Mouse (Mus musculus) heart, adult 8-10 months (tissue): ENCODE results near the gene Epn2. TPM values are rescaled to one million over a fixed set of nuclear protein-coding genes. Genes with fewer than 3 reads are reported as not detected.

Experiments
- DNase-seq: peaks from one replicate; pipeline ENCODE4 v3.0.0; 2022; ENCODE audit warnings: low spot score
- total RNA-seq, 4 experiments: library from RNA; stranded (reverse); gene quantifications; 2 replicates each; pipeline ENCODE4 v1.2.4; 2022

The Epn2 gene
- 10 to 100 TPM; 21.1 to 28.0 (median 23.5) TPM for total RNA-seq

DNA sequence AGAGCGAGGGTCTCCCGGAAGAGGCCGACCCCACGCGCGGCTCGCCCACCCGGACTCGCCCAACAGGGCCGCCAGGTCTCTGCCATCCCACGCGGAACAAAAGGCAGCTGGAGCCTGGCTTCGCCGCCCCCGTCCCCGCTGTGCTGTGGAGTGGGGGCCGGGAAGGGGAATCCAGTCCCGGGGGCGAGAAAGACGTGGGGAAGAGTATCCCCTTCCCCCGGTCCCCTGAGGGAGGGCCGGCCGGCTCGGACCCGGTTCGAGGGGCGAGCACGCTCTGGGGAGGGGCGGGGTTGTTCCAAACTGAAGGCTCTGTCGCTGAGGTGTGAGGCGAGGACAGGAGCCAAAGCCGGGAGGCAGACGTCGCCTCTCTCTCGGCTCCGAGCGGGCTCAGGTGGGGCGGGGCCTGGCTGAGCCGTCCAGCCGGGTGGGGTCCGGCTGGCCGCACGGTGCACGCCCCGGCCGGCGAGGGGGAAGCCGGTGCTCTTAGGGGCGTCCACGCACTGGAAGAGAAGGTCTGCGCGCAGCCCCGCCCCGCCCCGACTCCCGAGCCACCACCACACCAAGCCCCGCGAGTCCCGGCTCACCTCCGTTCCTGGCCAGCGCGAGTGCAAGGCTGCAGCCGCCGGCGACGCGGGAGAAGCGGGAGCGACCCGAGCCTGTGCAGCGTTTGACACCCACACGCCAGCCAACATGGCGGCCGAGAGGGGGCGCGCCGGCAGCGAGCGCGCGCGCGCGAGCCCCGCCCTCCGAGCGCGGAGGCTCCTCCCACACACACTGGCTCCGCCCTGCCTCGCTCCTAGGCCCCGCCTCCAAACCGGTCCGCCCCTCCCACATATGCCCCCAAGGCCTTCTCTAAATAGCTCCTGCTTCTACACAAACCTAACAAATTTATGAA is at the start of gene Epn2:
Gene Epn2 (minus strand): TSS at position 705 of the 895 bp plus-strand sequence.
- peak; percentile 68 for DNase-seq

DNA sequence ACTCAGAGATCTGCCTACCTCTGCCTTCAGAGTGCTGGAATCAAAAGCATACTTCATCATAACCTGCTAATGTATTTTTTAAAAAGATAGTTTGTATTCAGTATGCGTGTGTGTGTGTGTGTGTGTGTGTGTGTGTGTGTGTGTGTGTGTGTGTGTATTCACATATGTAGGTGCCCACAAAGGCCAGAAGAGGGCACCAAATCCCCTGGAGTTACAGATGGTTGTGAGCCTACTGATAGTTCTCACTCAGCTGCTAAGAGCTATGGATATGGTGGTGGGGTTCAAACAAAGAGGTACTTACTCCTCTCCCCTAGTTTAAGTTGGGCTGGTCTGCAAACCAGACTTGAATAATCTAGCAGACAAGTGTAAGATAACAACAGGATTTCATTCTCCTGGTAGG is 47.0 kb upstream of the Epn2 start:
- no peak for DNase-seq

DNA sequence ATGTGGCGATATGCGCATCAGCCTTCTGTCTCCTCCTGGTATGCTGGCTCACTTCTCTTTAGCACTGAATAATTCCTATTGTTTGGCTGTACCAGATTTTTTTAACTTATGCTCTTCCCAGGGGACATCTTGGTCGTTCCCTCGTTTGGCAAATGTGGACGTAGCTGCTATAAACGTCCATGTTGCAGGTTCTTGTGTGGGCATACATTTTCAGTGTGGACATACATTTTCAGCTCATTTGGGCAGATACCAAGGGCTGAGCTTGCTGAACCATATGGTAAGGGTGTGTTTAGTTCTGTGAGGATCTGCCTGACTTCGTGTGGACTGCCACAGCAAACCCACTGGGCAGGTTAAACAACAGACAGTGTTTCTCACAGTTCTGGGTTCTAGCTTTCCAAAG is 45.6 kb upstream of the Epn2 start:
- DNase-seq = no peak

DNA sequence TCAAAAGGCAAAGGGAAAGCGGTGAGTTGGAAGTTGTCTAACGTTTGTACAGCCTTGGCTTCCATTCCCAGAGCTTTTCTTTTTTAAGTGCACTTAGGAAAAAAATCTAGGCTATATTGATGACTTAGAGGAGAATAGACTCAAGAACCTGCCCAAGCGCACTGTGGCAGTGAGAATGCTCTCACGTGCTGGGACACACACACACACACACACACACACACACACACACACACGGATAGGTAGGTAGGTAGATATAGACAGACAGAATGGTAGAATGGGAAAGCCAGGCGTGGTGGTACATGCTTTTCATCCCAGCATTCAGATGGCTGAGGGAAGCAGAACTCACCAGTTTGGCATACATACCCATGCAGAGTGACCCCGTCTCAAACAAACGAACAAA is 41.3 kb upstream of the Epn2 start:
- no peak for DNase-seq

DNA sequence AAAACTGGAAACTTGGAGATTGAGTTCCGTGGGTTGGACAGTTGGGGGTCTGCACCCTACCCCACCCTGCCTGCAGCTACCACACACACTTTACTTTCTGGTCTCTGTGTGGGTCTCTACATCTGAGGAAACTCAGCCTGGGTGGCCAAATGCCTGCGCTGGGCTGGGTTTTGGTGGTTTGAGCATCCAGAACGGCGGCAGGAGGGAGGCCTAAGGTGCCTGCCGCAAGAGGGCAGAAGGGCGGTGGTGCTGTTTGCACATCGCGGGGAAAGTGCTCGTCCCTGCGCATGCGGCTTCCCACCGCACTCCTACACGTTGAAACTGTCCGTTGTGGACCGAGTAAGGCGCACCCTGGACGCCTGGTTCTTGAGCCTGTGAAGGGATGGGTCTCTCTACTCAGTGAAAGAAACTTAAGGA is 40.8 kb upstream of the Epn2 start:
- DNase-seq = peak; percentile 89

DNA sequence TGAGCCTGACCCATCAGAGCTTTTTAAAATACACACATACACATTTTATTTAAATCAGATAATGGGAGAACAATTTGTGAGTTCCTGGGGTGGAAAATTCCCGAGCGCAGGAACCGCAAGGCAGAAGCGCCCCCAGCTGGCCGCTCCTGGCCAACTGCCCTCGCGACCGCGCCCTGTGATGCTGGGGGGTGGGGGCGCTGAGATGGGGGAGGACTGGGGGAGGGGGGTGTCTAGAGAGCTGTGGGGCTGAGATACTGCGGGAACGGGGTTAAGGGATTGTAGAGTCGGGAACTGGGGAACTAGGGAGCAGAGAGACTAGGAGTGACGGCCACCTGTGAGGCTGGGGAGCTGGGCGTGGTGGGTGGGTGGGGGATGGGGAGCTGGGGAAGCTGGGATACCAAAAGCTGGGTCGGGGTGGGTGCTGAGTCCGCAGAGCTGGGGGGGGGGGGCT is 40.3 kb upstream of the Epn2 start:
- DNase-seq = peak; percentile 83

DNA sequence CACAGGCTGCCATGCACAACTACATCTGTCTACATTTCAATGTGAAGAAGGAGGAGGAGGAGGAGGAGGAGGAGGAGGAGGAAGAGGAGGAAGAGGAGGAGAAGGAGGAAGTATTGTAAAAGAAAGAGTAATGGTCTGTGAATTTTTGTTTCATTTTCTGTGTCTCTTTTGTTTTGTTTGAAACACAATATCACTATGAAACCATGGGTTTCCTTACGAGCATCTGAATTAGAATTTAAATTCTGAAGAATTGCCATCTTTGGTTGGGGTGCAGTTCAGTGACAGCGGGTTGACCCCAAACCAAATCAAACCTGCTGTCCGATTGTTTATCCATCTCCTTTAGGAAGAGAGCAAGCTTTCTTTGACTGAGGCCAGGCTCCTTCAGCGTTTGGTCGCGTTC is 39.9 kb upstream of the Epn2 start:
- no peak for DNase-seq

DNA sequence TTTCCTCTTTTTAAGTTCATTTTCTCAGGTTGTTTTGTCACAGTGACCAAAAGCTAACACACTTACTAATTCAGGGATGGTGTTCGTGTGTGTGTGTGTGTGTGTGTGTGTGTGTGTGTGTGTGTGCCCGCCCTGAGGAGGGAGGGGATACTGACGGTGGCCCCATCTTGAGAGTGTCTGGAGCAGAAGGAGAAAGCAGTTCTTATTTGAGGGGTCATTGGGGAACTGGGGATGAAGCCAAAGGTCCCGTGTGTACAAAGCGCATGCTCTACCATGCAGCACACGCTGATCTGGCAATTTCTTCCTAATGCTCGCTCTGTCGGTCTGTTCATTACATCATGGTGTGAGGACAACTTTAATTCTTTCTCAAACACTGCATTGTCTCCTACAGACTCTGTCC is 39.1 kb upstream of the Epn2 start:
- DNase-seq = no peak

DNA sequence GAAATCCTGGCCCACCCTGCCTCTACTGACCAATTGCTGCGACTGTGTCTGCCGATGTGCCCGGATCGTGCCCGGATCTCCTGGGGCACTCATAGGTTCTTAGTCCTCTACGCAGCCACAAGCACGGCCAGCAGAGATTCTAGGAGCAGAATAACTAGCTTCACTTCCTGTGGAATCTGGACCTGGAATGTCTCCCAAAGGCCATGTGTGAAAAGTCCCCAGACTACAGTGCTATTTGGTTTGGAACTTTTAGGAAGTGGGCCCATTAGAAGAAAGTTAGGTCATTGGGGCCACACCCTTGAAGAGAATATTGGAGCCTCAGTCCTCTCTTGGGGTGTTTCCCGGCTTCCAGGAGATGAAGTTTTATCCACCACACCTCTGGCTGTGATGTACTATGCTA is 38.6 kb upstream of the Epn2 start:
- DNase-seq = peak; percentile 81

DNA sequence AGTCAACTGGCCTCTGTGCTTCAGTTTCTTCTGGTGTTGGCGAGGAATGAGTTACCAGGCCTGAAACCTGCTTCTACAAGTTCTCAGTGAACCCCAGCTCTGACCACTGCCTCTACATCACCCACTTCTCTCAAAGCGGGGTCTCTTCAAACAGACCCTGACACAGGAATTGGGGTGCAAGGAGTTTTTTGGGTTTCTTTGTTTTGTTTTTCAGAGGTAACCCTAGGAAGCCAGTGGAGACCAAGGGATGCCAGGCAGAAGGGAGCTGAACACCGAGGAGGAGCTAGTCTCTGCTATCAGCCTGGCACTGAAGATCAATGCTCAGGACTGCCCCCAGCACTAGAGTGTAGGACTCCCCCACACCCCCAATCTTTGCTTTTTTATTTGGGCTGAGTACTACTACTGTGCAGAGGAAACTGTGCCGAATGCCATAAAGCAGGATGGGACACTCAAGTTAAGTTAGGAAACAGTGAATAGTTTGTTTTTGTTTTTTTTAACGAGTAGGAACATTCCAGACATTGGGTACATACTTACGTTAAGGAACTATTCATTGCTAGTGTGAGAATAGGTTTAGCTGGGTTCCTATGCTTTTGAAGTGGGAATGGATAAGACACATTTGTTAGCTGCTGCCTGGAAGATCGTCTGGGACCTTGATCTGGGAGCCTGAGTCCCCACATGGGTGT is 37.9 kb upstream of the Epn2 start:
- no peak for DNase-seq

DNA sequence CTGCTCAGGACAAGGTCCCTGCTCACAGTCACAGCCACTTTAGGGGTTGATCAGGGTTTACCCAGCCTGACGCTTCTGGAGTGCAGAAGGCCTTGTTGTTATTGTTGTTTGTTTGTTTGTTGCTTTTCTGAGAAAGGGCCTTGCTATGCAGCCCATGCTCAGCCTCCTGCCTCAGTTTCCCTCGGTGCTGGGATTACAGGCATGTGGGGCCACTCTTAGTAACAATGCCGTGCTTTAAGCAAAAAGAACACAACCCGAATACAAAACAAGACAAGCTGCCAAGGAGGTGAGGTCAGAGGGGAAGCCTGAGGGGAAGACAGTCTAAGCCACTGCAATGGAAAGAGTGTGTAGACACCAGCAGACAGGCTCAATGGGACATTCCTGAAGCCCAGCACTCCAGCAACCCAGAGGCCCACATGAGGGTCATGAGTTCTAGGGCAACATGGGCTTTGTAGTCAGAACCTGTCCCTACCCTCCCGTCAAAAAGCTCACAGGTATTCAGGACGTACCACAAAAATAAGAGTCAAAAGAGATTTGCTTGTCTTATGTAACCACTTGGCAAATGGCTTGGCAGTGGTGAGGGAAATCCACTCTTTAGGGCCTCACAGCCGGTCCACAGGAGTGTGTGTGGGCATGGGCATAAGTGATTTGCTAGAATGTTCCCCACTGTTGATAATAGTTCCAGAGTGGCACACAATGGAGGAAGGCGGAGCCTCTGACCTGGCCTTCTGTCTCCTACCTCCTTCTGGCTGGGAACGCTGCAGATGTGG is 37.2 kb upstream of the Epn2 start:
- DNase-seq = no peak

DNA sequence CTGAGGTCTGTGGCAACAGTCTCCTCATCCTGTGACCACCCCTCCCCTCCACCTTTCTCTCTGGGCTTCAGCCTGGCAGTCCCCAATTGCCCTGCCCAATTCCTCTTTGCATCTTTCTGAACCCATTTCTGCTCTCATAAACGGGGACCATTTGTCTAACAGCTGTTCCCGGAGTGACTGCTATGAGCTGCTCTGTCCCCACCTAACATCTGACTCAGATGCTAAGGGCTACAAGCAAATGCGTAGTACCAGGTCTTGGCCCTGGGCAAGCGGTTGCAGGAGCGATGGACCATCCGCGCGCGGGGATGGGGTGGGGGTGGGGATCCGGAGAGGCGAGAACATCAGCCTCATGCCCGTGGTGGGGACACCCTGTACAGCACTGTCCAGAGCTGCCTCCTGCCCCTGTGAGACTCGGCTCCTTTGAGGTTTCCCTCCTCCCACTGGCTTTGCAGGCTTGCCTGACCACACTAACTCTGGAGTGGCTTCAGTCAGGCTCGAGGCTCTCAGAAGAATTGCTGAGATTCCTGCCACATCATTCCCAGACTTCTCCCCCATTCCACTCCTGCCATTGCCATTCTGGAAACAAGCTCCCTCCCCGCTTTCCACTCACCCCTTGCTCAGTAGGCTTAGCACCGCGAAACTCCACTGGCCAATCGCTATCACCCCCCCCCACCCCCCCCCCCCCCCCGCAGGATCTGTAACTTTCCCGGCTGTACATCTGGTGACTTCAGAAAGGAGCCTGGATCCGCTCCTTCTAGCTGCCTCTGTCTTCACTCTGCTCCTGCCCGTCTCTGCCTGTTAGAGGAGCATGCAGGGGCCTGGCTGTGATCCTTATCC is 36.4 kb upstream of the Epn2 start:
- no peak for DNase-seq

DNA sequence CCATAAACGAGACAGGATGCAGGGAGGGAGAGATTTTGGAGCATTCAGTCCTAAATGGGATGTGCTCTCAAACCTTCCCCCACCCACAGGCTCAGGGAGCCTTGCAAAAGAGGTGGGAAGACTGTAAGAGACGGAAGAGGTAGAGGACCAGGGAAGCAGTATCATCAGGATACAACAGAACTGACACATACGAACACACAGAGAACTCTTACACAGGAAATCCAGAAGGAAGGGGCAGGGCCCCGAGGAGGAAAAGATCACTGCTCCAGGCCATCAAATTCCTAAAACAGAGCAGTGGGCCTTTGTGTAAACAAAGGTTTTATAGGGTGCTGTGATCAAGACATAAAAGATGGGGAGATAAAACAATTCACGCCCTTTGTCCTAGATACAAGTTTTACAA is 34.9 kb upstream of the Epn2 start:
- DNase-seq = no peak

DNA sequence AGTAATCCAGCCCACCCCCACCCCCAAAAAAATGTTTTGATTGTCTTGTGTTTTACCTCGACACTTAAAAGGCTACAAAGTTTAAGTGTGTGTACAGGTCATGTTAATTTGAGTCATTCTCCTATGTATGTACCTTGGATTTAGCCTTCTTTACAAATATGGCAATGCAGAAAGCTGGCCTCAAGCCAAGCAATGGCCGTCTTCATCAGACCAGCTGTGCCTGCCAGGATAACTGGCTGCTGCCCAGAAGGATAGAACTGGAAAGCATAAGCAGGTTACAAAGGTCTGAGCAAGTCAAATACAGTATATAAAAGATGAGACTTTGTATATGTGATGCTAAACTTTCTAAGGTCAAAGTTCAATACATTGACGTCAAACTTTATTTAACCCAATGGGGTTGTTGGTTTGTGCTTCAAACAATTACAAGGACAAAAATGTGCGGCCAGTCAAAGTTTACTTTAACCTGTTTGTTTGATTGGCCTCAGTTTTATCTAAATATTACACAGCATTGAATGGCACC is 32.7 kb upstream of the Epn2 start:
- DNase-seq = no peak

DNA sequence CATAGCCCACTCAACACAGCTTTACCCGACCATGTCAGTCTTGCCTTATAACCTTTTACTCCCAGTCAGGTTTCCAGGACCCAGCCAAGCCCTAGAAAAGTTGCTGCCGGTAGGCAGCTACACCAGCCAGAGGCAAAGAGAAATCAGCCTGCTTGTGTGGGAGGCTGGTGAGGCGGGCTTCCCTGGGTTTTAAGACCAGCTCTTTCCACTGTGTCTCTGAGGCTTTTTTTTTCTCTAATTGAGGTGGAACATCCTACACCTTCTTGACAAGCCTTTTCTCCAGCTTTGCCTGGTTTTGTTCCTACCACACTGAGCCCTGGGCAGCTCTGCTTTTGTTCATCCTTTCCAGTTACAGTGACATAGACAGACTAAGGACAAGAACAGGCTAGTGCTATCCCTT is 31.7 kb upstream of the Epn2 start:
- DNase-seq = no peak

DNA sequence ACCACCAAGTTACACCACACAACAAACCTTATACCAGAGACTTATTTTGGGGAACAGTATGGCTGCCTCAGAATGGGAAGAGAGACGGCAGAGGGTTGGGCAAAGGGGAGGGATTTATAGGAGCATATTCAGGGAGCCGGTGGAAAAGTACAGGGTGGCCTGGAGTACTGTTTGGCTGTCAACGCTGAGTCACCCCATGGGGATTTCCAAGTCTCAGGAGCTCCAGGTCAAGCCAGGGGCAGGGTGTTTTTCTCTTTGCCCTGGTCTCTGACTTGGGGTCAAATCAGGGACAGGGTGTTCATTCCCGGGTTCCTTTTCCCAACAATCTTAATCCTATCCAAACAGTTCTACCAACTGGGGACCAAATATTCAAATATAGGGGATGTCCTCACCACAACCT is 28.6 kb upstream of the Epn2 start:
- no peak for DNase-seq

DNA sequence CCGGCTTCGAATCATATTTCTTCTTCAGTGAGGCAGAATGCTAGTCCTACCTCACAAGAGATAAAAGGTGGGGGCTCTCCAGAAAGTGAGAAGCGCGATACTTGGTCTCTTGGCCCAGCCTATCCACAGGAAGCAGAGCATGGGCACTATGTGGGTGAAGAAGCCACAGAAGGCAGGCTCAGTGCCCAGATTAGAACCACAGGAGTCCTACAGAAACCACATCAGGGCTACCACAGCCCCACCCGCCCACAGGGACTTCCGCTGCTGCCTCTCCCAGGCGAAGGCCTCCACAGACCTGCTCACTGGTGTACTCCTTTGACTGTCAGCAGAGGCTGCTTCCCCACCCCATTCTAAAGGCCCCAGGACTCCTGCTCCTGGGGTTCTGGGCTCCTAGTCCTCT is 23.2 kb upstream of the Epn2 start:
- no peak for DNase-seq

DNA sequence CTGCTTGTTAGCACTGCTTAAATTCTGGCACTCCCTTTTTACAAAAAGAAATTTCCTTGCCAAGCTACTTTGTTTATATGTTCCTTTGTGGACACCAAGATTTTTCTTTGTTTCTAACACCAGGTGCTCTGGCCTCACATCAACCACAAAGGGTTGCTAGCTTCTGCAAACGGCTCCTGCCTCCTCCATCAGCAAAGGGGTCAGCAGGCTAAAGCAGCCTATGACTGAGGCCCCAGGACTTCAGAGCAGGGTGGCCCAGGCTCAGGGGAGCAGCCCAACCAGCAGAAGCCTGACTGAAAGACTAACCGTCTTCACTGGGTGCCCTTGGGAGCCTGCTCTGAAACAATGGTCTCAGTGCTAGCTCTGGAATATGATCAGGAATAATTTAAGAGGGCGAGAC is 22.0 kb upstream of the Epn2 start:
- no peak for DNase-seq

DNA sequence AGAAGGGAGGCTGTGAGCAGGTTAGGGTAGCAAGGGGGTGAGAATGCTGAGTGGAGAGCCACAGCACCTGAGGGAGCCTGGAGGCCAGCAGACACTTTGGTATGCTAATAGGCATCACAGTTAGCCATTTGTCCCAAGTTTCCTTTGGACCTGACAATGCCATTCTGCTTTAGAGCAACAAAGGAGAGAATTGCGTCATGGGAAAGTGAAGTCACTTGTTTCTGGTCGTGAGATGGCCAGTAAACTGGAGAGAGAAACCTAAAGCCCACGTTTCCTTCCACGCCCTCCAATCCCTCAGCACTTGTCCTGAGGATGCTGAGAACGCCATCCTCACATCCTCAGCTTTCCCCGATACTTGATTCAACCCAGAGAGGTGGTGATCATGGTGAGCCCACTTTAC is 18.9 kb upstream of the Epn2 start:
- no peak for DNase-seq

DNA sequence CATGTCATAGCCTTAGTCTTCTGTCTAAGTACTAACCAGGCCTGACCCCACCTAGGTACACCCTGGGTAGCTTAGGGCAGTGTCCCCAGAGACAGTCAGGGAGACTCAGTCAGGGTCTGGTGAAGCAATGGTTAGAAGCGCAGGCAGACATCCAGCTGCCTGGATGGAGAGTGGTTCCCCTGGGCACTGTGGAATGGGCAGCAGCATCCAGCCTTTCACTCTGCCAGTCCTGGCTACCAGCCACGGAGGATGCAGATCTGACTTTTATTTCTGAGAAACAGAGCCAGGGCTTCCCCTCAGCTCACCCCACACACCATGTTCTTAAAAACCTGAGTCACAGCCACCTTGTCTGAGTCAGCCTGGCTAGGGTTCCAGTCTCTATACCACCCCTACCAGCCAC is 18.0 kb upstream of the Epn2 start:
- no peak for DNase-seq

DNA sequence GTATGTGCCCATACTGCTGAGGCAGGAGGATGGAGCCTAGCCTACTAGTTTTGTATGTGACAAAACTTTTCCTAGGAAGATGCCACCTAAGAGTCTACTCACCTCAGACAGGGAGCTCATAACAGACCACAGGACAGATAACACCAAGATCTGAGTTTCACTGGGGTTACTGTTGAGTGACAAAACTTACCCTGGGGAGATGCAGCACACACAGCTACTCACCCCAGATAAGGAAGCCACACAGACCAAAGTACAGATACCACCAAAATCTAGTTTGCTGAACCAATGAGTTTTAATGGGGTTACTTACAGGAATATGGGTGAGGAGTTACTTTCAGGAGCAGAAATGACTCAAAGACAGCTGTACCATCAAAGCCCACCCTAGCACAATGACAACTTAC is 13.6 kb upstream of the Epn2 start:
- DNase-seq = no peak
